Mouse (Mus musculus): Measurements from ENCODE around the gene Lmo4. TPM values are rescaled to one million over a fixed set of nuclear protein-coding genes. Genes with fewer than 3 reads are reported as not detected.

Gene Lmo4
- polyA plus RNA-seq, 1 experiment from 2014 or later: 60.6 TPM

- H3K4me2 ChIP-seq (replicated peaks): no peak overlapping the region
- H3K4me1 ChIP-seq (replicated peaks): 0 out of 2 replicates have a peak, but pooled peaks cover 3% of the 10 kb centered on the region
- no peak overlapping the region for H3K9ac ChIP-seq (replicated peaks)
- no peaks in the 10 kb centered on the region for H3K9me3 ChIP-seq
- no peaks in the 10 kb centered on the region for H3K36me3 ChIP-seq
- no peak overlapping the region for H3K27ac ChIP-seq
- ATAC-seq: no peak
- WGBS: 77% methylated on average over 9 of the region's 9 CpGs
- no peaks in the 10 kb centered on the region for H3K27me3 ChIP-seq
- no peak overlapping the region for H3K4me3 ChIP-seq (replicated peaks)
These were observed 20.6 kb upstream of the Lmo4 start for GRCm38 (mm10) chr3:144225456-144226240.

GRCm38 (mm10) chr3:144224594-144224993 is 19.6 kb upstream of the Lmo4 start:
- Histone ChIP-seq H3K9me3 (no peaks in the 10 kb centered on the region), H3K4me1 (replicated peaks) (0 out of 2 replicates have a peak, but pooled peaks cover 3% of the 10 kb centered on the region), H3K36me3 (no peaks in the 10 kb centered on the region), H3K27me3 (no peaks in the 10 kb centered on the region), H3K4me3 (replicated peaks) (no peak overlapping the region), H3K27ac (no peak overlapping the region), H3K4me2 (replicated peaks) (no peak overlapping the region), H3K9ac (replicated peaks) (no peak overlapping the region)
- whole genome bisulfite sequencing: 52% methylated on average over 7 of the region's 7 CpGs
- ATAC-seq: no peak

DNA sequence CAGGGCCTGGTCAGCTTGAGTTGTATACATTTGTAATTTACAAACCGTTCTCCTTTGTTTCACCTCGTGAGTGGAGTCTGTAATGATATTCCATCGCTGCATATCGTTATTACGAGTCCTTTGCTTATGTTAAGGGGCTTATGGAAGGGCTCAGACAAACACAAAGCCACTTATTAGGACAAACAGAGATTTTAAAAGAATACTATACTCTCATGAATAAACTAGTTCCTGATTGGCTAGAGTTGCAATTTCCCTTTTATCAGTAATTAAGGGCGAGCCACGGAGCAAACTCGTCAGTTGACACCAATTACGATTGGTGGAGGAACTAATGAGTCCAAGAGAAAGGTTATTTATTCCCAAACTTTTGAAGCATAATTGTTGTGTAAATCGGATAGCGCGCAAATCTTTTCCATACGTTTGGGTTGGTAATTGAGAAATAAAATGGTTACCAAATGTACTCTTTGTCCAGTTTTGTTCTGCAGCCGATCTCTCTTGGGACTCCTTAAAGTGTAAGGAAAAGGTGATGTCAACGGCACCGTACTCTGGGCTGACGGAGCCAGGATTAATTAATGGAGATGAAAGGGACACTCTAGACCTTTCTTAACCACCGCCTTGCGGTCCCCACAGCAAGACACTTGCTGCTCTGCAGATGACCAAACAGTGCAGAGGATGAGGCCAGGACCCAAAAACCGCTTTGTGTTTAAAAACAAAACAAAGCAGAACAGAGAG is 18.5 kb upstream of the Lmo4 start:
- no peaks in the 10 kb centered on the region for H3K36me3 ChIP-seq
- WGBS: 66% methylated on average over 20 of the region's 20 CpGs
- H3K27ac ChIP-seq: no peak overlapping the region
- ATAC-seq: 0 out of 2 replicates have a peak, but pooled peaks have one; percentile 9
- no peak overlapping the region for H3K4me3 ChIP-seq (replicated peaks)
- H3K27me3 ChIP-seq: no peaks in the 10 kb centered on the region
- H3K4me2 ChIP-seq (replicated peaks): 0 out of 2 replicates have a peak overlapping the region, but pooled peaks have one; percentile 5
- no peaks in the 10 kb centered on the region for H3K9me3 ChIP-seq
- 0 out of 2 replicates have a peak, but pooled peaks cover 3% of the 10 kb centered on the region for H3K4me1 ChIP-seq (replicated peaks)
- no peak overlapping the region for H3K9ac ChIP-seq (replicated peaks)

GRCm38 (mm10) chr3:144222381-144222780 is 17.4 kb upstream of the Lmo4 start:
- no peak overlapping the region for H3K9ac ChIP-seq (replicated peaks)
- H3K27ac ChIP-seq: no peak overlapping the region
- no peaks in the 10 kb centered on the region for H3K36me3 ChIP-seq
- no peak overlapping the region for H3K4me3 ChIP-seq (replicated peaks)
- 0 out of 2 replicates have a peak, but pooled peaks cover 3% of the 10 kb centered on the region for H3K4me1 ChIP-seq (replicated peaks)
- no peaks in the 10 kb centered on the region for H3K27me3 ChIP-seq
- 89% methylated on average over 9 of the region's 9 CpGs for WGBS
- no peak overlapping the region for H3K4me2 ChIP-seq (replicated peaks)
- ATAC-seq: no peak
- no peaks in the 10 kb centered on the region for H3K9me3 ChIP-seq

GRCm38 (mm10) chr3:144207498-144207897 is 2.5 kb upstream of the Lmo4 start:
- no peak overlapping the region for H3K9ac ChIP-seq (replicated peaks)
- WGBS: 46% methylated on average over 5 of the region's 5 CpGs
- H3K4me2 ChIP-seq (replicated peaks): no peak overlapping the region
- no peak overlapping the region for H3K27ac ChIP-seq
- H3K27me3 ChIP-seq: no peaks in the 10 kb centered on the region
- no peaks in the 10 kb centered on the region for H3K9me3 ChIP-seq
- H3K4me3 ChIP-seq (replicated peaks): no peak overlapping the region
- H3K4me1 ChIP-seq (replicated peaks): peaks cover 15% of the 10 kb centered on the region
- no peak for ATAC-seq
- no peaks in the 10 kb centered on the region for H3K36me3 ChIP-seq

DNA sequence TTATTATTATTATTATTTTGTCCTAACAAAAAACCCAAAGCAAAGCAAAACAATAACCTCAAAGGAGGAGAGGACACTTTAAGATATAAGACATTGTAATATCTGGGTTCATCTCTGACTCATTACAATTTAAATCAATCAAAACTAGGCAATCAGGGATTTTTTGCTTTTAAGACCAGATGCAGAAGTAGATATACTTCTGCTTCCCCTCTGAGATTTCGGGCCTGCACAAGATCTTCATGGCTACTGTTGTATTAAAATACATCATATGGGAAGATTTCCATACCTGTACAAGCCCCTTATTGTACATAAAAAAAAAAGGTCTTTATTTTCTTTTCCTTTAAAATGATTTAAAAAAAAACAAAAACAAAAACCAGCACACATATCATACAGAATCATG is 1.9 kb upstream of the Lmo4 start:
- H3K9me3 ChIP-seq: no peaks in the 10 kb centered on the region
- H3K4me1 ChIP-seq (replicated peaks): peaks cover 16% of the 10 kb centered on the region
- H3K9ac ChIP-seq (replicated peaks): no peak overlapping the region
- ATAC-seq: no peak
- no peaks in the 10 kb centered on the region for H3K36me3 ChIP-seq
- 93% methylated on average over 1 of the region's 1 CpGs for WGBS
- no peak overlapping the region for H3K27ac ChIP-seq
- H3K4me3 ChIP-seq (replicated peaks): no peak overlapping the region
- no peak overlapping the region for H3K4me2 ChIP-seq (replicated peaks)
- H3K27me3 ChIP-seq: no peaks in the 10 kb centered on the region

DNA sequence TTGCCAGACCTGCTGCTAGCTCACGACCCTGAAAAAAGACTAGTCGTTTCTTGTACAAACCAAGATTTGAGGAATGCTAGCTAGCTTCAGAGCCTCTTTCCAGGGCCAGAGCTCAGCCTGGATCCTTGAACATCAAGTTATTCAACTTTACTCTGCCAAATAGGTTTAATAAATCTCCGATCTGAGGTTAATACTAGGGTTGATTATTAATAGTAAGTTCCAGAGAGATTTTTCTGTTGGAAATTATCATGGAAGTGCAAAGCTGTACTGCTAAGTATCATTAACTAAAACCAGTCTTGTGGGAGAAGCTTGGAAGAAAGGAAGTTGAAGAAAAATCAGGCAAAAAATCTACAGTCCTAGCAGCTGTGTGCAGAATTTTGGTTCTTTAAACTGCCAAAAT is 1.2 kb upstream of the Lmo4 start:
- no peak for ATAC-seq
- H3K9ac ChIP-seq (replicated peaks): peak overlapping the region; percentile 92
- WGBS: 22% methylated on average over 3 of the region's 3 CpGs

GRCm38 (mm10) chr3:144205351-144206153 is 532 bp upstream of the Lmo4 start:
- Histone ChIP-seq H3K27me3 (no peaks in the 10 kb centered on the region), H3K9ac (replicated peaks) (peak overlapping the region; percentile 92), H3K4me1 (replicated peaks) (peaks cover 30% of the 10 kb centered on the region), H3K4me3 (replicated peaks) (peak overlapping the region; percentile 71), H3K9me3 (no peaks in the 10 kb centered on the region), H3K27ac (peak overlapping the region; percentile 98), H3K4me2 (replicated peaks) (peak overlapping the region; percentile 94), H3K36me3 (no peaks in the 10 kb centered on the region)
- peak; percentile 96 for ATAC-seq
- under 1% methylated on average over 67 of the region's 69 CpGs for WGBS

More for the DNA sequence above, 1.2 kb upstream of the Lmo4 start:
- no peak overlapping the region for H3K27ac ChIP-seq
- H3K27me3 ChIP-seq: no peaks in the 10 kb centered on the region
- H3K9me3 ChIP-seq: no peaks in the 10 kb centered on the region
- peaks cover 23% of the 10 kb centered on the region for H3K4me1 ChIP-seq (replicated peaks)
- no peaks in the 10 kb centered on the region for H3K36me3 ChIP-seq
- H3K4me3 ChIP-seq (replicated peaks): peak overlapping the region; percentile 71
- peak overlapping the region; percentile 94 for H3K4me2 ChIP-seq (replicated peaks)

DNA sequence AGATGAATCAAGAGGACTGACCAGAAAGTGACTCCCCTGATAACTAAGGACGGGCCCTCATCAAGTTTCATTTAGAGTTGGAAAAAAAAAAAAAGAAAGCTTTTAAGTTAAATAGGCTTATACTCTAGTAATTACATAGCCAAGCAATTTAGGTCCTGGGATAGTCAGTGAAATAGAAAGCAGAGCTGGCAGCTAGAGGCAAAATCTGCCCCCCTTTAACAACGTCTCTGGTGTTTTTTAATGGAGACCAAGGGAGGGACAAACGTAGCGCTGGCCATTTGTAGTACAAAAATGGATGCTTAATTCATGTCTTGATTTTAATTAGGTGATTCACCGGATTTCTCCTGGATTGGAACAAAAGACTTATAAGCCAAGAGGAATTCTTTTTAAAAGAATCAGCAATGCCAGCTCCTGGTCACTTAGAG is 1.0 kb downstream of the Lmo4 start:
- ATAC-seq: no peak
- 0% methylated on average over 5 of the region's 5 CpGs for WGBS
- Histone ChIP-seq H3K4me3 (replicated peaks) (peak overlapping the region; percentile 71), H3K9ac (replicated peaks) (peak overlapping the region; percentile 92), H3K4me1 (replicated peaks) (peaks cover 45% of the 10 kb centered on the region), H3K4me2 (replicated peaks) (peak overlapping the region; percentile 94), H3K9me3 (no peaks in the 10 kb centered on the region), H3K27me3 (peaks cover 11% of the 10 kb centered on the region; the same call in 1 of the 2 replicates), H3K27ac (peak overlapping the region; percentile 98), H3K36me3 (no peaks in the 10 kb centered on the region)

- peak overlapping the region; percentile 71 for H3K4me3 ChIP-seq (replicated peaks)
- peaks cover 51% of the 10 kb centered on the region for H3K4me1 ChIP-seq (replicated peaks)
- H3K9ac ChIP-seq (replicated peaks): peak overlapping the region; percentile 92
- peak overlapping the region; percentile 94 for H3K4me2 ChIP-seq (replicated peaks)
- ATAC-seq: no peak
- peaks cover 11% of the 10 kb centered on the region; the same call in 1 of the 2 replicates for H3K27me3 ChIP-seq
- 0% methylated on average over 15 of the region's 15 CpGs for WGBS
- H3K27ac ChIP-seq: peak overlapping the region; percentile 77
- H3K9me3 ChIP-seq: no peaks in the 10 kb centered on the region
- H3K36me3 ChIP-seq: no peaks in the 10 kb centered on the region
These were observed 1.6 kb downstream of the Lmo4 start for GRCm38 (mm10) chr3:144203259-144203987.

Measured in midbrain, embryonic 13.5 days (tissue).